Mouse (Mus musculus) urinary bladder, adult 18-20 months (tissue): ENCODE results near the gene Trpm1.
"Not testable (repeated sequence)": the region's sequence is repeated elsewhere in the genome, so short reads cannot be mapped to it uniquely, and the experiment has no call there.

Experiments used
- DNase-seq, 2 experiments: peaks; one replicate each; pipeline ENCODE4 v3.0.0; 2022; ENCODE audit warnings: low spot score in 2 of 2, mixed read lengths in 2 of 2

The Trpm1 gene

DNA sequence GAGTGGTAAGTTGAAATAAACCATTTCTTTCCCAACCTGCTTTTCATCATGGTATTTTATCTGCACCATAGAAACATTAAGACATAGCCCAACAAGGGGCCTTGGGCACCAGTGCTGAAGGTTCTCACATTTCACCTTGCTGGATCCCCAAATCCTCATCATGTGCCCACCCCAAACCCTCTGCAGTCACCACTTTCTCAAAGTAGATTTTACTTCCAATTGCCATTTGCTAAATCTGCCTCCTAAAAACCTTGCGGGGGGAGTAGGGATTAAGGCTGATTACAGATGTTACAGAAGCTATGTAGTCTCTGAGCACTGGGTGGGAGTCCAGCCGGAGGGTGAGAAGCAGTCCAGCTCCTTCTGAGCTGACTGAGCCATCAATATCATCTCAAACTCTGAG is at the start of gene Trpm1:
Gene Trpm1, plus strand, starts transcription at position 301 of the 400 bp plus-strand sequence.
- no peak for DNase-seq

DNA sequence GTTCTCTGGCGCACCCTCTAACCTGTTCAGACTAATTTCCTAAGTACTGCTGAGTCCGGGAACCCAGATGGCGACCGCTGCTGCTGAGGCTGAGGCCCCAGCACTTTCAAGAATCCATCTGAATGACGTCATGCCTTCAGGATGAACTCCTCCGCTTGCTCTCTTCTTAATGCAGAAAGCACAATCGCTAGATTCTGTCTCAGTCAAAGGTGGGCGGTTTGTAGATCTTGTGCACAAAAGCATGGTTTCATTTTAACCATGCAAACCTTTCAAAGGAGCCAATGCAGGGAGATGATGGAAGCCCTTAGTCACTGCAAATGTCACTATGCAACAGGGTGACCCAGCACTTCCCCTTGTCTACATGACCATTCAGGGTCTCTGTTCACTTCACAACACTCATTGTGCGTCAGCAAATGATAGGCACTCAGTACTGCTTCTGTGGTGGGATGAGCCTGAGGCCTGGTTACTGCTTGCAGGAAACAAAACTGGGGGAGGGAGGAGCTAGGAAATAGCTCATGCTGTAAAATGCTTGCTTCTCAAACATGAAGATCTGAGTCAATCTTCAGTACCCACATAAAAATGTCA is 31.4 kb upstream of the Trpm1 start:
- DNase-seq = no peak

DNA sequence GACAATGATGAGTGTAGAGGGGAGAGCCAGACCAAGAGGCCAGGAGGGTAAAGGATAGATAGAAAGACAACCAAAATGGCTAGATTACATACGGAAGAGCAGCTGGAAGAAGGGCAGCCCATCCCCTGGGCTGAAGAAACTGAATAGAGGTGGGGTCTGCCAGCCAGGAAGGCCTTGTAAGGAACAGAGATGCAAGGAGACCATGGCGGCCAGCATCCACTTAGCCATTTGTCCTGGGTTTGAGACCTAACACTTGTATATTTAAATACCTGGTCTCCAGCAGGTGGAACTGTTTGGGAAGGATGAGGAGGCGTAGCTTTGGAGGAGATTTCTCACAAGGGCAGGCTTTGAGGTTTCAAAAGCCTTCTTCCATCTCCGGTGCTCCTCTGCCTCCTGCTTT is 29.9 kb upstream of the Trpm1 start:
- DNase-seq = no peak

DNA sequence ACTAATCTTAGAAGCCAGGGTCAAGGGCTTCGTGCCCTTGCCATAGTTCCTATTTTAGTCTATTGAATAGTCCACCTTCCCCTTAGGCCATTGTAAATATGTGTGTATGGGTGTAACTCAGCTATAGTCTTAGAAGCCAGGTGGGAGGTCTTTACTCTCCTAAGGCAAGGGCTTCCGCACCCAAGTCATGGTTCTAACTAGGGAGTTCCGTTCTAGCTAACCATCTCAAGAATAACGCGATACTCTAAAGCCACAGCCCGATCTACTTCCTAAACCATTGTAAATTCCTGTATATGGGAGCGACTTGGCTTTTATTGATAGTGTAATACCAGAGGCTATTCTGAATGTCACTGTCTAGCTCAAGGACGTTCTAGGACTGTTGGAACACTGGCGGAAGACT is 27.6 kb upstream of the Trpm1 start:
- not testable (repeated sequence) for DNase-seq

DNA sequence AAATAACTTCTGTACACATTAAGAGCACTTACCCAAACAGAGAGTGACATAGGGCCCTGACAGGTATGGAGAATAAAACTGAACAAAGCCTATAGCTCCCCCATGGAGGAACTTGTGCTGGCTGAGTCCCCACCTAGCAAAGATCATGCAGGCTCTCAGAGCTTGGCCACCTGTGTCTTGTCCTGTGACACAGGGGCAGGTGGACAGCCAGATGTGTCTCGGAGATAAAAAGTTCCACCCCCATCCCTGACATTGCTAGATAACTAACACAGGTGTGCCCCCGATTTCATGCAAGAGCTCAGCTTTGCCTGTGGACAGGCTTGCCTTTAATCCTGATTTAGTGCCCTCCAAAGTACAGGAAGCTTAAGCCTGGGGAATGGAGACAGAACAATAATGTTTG is 13.8 kb upstream of the Trpm1 start:
- DNase-seq = no peak

DNA sequence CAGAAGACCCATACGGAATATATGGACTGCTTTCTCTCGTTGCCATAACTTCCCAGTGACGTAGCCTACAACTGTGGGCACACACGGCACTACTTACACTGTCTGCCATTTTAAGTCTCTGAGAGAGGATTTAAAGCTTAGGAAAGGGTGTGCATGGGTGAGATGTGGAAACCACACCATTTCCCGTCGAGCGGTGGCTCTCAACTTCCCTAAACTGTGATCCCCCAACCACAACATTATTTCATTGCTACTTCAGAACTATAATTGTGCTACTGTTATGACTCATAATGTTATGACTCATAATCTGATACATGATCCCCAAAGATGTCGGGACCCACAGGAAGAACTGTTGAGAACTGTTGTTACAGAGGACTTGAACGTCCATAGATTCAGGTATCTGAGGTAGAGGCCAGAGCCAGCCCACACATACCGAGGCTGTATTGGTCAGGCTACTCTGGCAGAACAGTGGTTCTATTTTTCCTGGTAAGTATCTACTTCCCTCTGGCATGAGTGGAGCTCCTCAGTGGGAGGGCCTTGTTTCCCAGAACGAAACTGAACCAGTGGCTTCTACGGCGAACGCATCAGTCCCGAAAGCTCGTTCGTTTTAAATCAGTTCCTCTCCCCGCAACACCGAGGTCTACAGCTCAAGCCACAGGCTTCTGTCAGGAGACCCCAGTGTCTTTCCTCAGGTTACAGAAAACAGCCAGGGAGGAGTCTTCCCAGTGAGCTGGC is 12.2 kb upstream of the Trpm1 start:
- no peak for DNase-seq

DNA sequence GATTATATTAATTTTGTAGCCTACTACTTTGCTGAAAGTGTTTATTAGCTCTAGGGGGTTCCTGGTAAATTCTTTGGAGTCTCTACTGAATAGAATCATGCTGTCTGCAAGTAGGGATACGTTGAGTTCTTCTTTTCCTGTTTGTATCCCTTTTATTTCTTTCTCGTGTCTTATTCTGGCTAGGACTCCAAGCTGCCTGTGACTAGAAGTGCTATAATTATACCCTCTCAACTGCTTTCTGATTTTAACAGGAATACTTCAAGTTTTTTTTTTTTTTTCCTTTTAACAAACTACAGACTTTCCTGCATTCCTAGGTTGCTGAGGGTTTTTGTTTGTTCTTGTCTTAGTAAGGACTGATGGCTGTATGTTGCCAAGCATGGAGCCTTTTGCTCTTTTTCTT is 4.3 kb upstream of the Trpm1 start:
- no peak for DNase-seq

DNA sequence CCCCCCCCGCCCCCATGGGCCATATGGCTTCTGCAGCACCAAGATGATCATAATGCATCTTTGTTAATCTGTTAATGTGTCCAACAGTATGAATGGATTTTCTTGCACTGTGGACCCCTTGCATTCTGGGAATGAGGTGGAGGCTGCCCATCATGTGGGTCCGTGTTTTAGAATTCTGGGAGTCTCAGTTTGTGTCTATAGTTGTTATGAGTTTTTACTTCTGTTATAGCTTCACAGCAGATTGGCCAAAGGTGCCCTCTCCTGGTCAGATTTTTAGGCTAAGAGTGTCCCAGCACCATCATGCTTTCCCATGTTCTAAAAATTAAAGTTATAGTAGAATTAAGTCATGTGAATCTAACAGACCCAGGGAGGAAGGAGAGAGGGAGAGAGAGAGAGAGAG is 3.9 kb upstream of the Trpm1 start:
- no peak for DNase-seq

DNA sequence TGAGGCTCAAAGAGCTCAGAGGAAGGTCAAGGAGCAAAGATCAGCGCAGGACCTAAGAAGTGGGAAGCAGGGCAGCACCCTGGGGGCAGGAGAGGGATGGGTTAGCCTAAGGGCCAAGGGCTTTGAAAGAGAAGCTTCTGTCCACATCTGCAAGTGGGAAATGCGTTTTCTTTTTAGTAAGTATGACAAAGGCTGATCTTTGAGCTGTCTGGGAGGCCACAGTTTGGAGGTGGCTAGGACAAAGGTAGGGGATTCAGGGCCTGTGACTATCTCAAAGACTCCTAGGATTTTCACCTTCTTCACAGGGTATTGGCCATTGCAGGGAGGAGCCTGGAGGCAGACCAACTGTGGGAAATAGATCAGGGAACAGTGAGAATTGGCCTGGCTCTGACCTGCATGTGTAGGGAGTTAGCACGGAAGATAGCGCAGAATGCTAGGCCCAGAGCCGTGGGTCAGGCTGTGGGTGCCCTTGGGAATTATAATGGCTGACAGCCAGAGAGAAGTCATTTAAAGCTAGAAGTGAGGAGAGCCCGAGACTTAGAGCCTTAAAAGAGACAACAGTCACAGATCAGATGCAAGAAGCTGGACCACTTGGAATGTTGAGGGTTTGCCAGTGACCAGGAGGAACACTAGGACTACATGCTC is 3.1 kb upstream of the Trpm1 start:
- DNase-seq = no peak

DNA sequence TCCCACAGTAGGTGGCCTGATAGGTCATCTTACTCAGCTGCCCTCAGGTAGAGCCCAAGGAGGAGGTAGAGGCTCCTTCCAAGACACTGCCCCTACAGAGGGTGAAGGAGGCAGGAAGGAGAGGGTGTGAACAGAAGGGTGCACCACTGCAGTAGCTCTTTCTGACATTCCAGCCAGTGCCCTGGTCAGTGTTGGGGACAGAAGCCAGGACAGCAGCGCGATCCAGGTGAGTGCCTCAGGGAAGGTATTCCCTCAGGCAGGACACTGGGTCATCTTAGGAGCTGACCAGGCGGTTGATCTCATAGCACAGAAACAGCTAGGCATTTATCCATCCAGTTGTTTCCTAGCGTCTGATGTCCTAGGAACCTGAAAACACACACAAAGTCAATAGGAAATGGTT is 1.6 kb downstream of the Trpm1 start:
- DNase-seq = no peak

DNA sequence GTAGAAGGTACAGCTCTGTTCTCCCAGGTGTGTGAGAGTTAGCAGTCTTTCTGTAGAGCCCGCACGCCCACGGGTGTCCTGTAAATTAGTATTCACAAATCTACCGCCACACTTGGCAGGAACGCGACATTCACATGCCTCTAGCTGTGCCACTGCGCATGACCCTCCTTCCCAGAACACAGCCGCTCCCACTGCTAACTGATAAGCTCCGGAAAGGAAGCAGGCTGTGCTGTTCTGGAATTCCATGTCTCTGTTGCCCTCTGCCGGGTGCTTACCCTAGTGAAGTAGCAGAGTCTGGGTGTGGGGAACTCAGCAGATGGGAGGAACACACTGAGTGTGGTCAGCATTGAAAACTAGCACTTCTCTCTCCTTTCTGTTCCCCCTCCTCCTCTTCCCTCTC is 2.1 kb downstream of the Trpm1 start:
- DNase-seq = peak; percentile 52 to 70

DNA sequence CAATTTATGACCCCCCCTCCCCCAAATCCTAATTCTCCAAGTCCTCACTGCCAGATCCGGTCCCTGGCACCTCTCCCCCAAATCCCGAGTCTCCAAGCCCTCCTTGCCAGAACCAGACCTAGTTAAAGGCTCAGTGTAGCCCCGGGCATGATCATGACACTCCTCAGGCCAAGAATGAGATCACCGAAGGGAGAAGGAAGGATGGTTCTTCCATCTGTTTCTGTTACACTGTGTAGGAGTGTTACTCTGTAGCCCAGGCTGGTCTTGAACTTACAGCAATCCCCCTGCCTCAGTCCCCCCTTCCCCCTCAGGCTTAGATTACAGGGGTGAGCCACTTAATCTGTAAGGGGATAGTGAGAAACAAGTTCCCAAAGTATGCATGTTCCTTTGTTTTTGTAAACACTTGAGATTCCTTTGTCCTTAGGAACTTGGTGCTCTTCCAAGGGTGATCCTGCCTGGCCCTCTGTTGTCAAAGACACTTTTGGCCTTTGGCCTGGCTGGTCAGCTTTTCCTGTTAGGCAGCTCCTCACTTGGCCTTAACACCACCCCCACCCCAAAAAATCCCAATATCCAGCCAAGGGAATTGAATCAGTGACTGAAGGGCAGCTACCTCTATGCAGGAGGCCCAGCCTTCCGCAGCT is 2.8 kb downstream of the Trpm1 start:
- DNase-seq = no peak

DNA sequence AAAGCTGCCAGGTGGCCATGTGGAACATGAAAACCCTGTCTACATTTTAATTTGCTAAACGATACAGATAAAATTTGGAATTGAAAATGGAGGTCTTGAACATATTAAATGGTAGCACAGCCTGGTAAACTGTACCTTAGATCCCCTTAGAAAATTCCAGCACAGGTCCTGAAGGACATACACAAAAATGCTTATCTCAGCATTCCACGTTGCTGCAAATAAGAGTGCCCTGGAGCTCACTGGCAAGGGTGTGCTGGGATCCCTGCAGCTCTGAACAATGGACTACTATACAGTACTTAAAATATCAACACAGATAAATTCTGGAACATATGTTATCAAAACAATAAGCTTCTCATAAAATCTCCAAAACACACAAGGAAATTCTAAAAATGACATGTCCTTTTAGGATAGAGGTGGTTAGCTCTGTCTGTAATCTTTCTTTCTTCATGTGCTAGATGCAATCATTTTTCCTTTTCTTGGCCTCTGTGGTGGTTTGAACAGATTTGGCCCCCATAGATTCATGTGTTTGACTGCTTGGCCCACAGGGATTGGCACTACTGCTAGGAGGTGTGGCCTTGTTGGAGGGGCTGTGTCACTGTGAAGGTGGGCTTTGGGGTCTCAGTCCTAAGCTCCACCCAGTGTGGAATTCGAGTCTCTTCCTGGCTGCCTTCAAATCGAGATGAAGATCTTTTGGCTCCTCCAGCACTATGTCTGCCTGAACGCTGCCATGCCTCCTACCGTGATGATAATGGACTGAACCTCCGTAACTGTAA is 3.5 kb downstream of the Trpm1 start:
- no peak for DNase-seq

DNA sequence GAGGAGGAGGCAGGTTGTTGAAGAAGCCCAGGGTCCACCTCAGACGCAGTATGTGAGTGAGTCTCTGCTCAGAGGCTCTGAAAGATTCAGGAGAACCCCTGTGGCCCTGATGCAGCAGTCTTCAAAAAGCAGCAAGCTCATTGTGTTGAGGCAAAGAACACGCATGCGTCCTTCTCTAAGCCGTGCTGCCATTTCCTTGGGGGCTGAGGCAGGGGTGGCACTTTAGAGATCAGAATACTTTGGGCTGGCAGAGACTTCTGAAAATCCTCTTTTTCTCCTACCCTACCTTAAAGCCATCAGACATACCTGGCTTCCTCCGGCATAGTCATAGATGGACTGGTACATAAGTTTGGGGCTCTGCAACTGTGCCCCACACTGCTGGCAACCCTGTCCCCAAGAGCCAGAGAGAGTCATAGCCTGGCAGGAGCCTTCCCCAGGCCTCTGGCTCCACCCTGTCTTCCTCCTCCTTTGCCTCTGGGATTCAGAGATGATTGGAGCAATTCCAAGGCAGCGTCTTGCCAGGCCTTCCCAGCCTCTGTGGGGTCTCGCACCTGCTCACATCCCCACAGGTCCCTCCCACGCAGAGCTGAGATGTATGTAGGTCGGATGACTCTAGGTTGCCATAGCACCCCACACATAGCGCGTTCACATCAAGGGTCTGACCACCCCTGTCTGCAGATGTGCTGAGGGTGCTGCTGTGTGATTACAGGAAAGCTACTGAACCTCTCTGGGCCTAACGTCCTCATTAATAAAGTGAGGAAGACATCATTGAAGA is 4.8 kb downstream of the Trpm1 start:
- DNase-seq = no peak

DNA sequence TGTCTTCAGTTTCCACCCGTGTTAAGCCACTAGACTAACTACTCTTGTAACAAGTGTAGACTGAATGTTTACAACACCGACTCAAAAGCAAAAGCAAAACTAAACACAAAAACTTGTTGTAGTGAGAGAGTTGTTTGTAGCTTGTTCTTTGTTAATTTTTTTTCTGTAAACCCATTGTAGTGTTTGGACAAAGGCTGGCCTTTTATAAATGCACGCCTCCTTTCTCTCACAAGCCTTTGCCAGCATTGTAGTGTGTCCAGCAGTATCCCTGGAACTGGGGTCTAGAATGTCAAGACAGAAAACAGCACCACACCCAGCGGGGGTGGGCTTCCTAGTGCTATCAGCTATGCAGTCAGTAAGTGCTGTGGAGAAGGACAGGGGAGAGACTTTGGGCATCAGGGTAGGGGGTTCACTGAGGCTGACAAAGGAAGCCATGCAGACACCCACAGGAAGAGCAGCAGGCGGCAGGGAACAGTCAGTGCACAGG is 5.5 kb downstream of the Trpm1 start:
- DNase-seq = no peak

DNA sequence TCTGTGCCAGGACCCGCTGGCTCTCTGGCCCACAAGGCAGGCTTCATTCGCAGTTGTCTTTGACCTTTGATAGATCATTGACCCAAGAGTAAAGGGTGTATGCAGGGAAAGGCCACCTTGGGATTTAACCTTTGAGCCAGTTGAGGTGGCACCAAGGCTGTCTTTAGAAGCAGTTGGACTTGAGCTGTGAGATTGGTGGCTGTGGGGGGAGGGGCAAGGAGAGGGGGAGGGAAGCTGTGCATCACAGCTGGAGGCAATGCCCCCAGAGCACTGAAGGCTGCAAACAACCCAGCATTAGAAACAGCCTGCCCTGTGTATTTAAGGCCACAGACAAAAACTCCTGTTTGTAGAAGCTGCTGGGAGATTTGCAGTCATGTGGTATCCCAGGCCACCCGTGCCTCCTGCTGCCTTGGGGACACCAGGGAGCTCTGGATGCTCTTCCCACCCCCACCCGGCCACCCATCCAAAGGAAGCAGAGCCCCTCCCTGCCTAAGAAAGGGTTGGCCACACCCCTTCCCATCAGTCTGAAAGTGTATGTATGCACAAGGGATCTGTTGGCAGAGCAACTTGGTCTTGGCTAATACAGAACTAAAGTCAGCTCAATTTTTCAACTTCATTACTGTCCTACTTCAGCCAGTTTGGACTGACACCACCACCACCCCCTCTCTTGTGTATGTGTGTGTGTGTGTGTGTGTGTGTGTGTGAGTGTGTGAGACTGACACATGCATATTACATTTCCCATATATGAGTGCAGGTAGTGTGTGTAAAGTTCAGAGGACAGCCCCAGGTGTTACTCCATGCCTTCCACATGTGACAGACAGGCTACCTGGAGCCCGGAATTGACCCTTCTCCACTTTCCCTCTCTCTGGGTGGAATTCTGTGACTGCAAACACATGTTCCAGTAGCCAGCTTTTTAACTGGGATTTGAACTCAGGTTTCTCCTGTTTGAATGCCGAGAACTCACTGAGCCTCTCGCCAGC is 6.3 kb downstream of the Trpm1 start:
- DNase-seq = no peak

DNA sequence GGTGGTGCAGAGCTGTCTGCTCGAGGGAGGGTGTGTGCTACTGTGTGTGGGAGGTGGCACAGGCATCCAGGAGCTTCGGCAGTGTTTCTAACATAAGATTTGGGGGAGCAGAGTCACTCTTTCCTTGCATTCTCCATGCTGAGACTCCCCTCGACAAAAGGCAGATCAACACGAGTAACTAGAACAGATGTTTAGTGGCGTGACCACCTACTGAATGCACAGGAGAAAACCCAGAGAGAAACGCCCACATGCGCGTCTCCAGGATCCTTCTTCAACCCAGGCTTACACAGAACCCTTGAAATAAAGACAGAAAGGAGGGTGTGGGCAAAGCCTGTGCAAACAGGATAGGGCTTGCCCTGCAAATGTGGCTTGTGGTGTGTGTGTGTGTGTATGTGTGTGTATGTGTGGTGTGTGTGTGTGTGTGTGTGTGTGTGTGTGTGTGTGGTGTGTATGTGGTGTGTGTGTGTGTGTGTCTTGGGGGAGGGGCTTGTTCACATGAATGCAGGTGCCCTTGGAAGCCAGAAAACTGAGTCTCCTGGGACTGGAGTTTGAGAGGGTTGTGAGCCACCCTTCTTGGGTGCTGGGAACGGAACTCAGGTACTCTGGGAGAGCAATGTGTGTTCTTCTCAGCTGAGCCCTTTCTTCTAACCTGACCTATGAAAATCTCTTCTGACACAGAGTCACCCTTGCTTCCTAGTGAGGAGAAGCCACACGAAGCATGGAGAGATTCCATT is 7.3 kb downstream of the Trpm1 start:
- DNase-seq = no peak

DNA sequence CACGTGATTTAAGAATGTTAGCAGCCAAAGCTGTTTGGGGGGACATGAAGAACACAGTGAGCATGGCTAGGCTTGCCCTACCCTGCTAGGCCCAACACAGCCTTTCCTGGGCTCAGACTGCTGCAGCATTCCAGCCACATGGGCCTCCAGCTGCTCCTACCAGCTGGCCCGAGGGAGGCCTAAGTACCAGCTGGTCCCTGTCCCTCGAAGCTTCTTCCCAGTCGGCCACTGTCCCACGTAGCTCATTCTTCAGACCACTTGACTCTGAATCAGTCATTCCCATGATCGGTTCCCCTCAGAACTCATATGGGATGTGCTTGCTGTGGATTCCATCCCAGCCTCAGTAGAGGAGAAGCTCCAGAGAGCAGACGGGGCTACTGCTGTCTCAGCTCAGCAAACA is 8.4 kb downstream of the Trpm1 start:
- no peak for DNase-seq

DNA sequence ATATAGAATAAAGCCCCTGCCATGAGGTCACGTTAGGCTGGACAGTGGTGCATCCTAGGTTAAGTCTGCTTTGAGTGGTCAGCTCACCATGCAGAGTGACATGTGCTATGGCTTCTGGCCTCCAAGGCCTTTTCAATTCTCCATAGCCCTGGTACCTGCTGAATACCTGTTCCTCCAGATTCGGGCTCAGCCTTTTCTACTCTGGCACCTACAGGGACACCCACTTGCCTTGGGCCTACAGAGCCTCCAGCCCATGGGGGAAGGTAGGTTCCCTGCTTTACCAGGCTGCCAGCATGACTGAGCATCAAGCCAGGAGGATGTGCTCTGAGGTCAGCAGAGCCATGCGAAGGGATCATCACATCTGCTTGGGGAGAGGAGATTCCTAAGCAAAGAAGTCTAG is 9.5 kb downstream of the Trpm1 start:
- DNase-seq = no peak
